Mouse (Mus musculus) bone marrow, adult 2 months (tissue): ENCODE measurements around the gene Gid4.

ENCODE experiments used
- CTCF ChIP-seq: fragments of 200-500 bp; IDR thresholded peaks from 2 replicates; pipeline ENCODE4 v1.5.1; 2011; ENCODE audit warnings: low read length, control low read depth; ENCODE audit not compliant: control insufficient read depth, insufficient read depth
- POLR2A ChIP-seq: fragments of 200-500 bp; IDR thresholded peaks from 2 replicates; pipeline ENCODE4 v1.6.1; 2011; ENCODE audit warnings: low read depth, mild to moderate bottlenecking, control low read depth, low read length, borderline replicate concordance; ENCODE audit not compliant: control insufficient read depth

GRCm38 (mm10) chr11:60454745-60455087 is 37.8 kb downstream of the Gid4 start:
- TF ChIP-seq CTCF (no peak), POLR2A (no peak)
